8 mouse cellular contexts compared by ENCODE assay signal in the genomic region with DNA sequence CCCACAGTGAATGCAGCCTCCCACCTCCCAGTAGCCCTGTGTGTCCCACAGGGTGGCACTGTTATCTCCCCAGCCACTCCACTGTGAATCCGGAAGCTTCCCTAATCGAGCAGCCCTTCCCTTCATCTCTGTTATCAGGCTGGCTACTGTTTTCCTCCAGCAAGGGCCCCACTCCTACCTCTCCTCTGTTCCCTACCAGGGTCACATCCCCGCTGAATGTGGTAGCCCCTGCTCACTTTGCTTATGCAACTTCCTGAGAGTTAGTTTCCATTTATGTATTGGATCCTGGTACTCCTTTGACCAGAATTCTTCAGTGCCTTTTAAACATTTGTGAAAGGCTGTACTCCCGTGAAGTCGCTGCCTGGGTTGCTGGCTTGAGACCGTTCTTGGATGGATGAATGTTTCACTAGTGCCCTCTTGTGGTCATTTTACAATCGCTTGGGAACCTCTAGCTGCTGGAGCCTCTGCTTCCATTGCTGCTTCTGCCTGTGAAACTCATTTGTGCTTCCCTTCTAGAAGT. TPM values are rescaled to one million over a fixed set of nuclear protein-coding genes. Genes with fewer than 3 reads are reported as not detected.
DNase-seq lines count a peak whose midpoint lies in the region; ATAC-seq lines count a peak whose summit lies in the region.

No protein-coding gene starts in this region.

- WGBS in intestine, embryonic 16.5 days: 2% methylated on average over 7 of the region's 7 CpGs

- peak; percentile 77 for ATAC-seq in intestine, embryonic 16.5 days

- H3K4me2 ChIP-seq in intestine, embryonic 16.5 days (ENCODE audit: low read depth, low read length): peak overlapping the region; percentile 30; the same call in 1 of the 2 replicates

- H3K4me1 ChIP-seq in intestine, embryonic 16.5 days (ENCODE audit: control insufficient read depth, insufficient read depth, low read length): no peaks in the 10 kb centered on the region; the same call in 1 of the 2 replicates

- no peaks in the 10 kb centered on the region for H3K27me3 ChIP-seq in intestine, embryonic 16.5 days (replicated peaks; ENCODE audit: control insufficient read depth, insufficient read depth, low read length)

- H3K4me3 ChIP-seq in intestine, embryonic 16.5 days (ENCODE audit: low read length): peak overlapping the region; percentile 16; the same call in 1 of the 2 replicates

- no peaks in the 10 kb centered on the region for H3K36me3 ChIP-seq in intestine, embryonic 16.5 days (ENCODE audit: control insufficient read depth, insufficient read depth, low read length)

- H3K9ac ChIP-seq in intestine, embryonic 16.5 days (ENCODE audit: low read depth, low read length): no peak overlapping the region

- peak; percentile 21 for DNase-seq in 3134 (ENCODE audit: extremely low read depth, insufficient read length, low spot score)
- peak; percentile 33 to 48 for DNase-seq in adrenal gland, adult 18-20 months (ENCODE audit: low spot score in 2 of 2)
- peak; percentile 69 for DNase-seq in embryo, embryonic 11.5 days (ENCODE audit: low read depth, low spot score)
- DNase-seq in gastrocnemius, postnatal 25 days: peak; percentile 12
- peak; percentile 85 to 89 for DNase-seq in left cerebral cortex, postnatal 14 days (ENCODE audit: low spot score in 2 of 2)
- peak; percentile 86 for DNase-seq in mesoderm, embryonic 11.5 days (ENCODE audit: low read depth, low spot score)
- peak; percentile 51 for DNase-seq in skeletal muscle tissue, adult 2 months (ENCODE audit: low read depth, low spot score)

- intact Hi-C loops in left cerebral cortex, postnatal 14 days (cut with DNase I): loop anchor here (2.0 to 10.0 kb wide), 2 partner anchors 76 to 404 kb away; no protein-coding TSS in a partner anchor

- no peak overlapping the region for H3K27ac ChIP-seq in intestine, embryonic 16.5 days (ENCODE audit: low read length)

- H3K9me3 ChIP-seq in intestine, embryonic 16.5 days (ENCODE audit: control insufficient read depth, low read length): no peaks in the 10 kb centered on the region

RNA-seq across cellular contexts. Expression of gene Gpr171, which starts 42.5 kb away (rescaled TPM):
- total RNA-seq in adrenal gland, adult 18-20 months (2021): under 1 TPM; 0.40 to 0.64 TPM
- total RNA-seq in gastrocnemius, postnatal 25 days (2021): not detected
- polyA plus RNA-seq in intestine, embryonic 16.5 days (2015; fragmentation: Nextera tagmentation; extraction: Ambion mirVana): 0.91 and 1.2 TPM in 2 replicates
- total RNA-seq in left cerebral cortex, postnatal 14 days (2021): not detected

RNA-seq across cellular contexts. Expression of gene Med12l, which starts 53.5 kb away (rescaled TPM):
- 10 to 100 TPM; 10.6 to 13.1 TPM for total RNA-seq in adrenal gland, adult 18-20 months (2021)
- under 1 TPM; 0.46 to 0.77 TPM for total RNA-seq in gastrocnemius, postnatal 25 days (2021)
- polyA plus RNA-seq in intestine, embryonic 16.5 days (2015; fragmentation: Nextera tagmentation; extraction: Ambion mirVana): 0.65 and 0.69 TPM in 2 replicates
- 10 to 100 TPM; 32.4 to 33.0 TPM for total RNA-seq in left cerebral cortex, postnatal 14 days (2021)

Comparison
In these comparisons a context has a peak if more than half of its experiments do, and no peak if none do; other contexts are left out.
1. DNase-seq: peak in every context shown above with its lines; median percentile 87 in left cerebral cortex, postnatal 14 days; 86 in mesoderm, embryonic 11.5 days; 69 in embryo, embryonic 11.5 days; 51 in skeletal muscle tissue, adult 2 months; 40 in adrenal gland, adult 18-20 months; 21 in 3134; 12 in gastrocnemius, postnatal 25 days.
2. RNA of gene Med12l, which starts 53.5 kb away (total RNA-seq): 32.4 to 33.0 TPM in left cerebral cortex, postnatal 14 days and 10.6 to 13.1 TPM in adrenal gland, adult 18-20 months; 0.46 to 0.77 TPM in gastrocnemius, postnatal 25 days; every median in the first group is over 4 times any median in the second.